Mouse (Mus musculus) kidney, embryonic 14.5 days (tissue): ENCODE measurements around the gene Clec4b2. TPM values are rescaled to one million over a fixed set of nuclear protein-coding genes. Genes with fewer than 3 reads are reported as not detected.

Source experiments
- polyA plus RNA-seq: library from polyadenylated mRNA; unstranded; fragments of >200 nt; fragmentation: Nextera tagmentation; extraction: Ambion mirVana; gene quantifications from 2 replicates; pipeline ENCODE4 v1.2.1, GENCODE M21; 2014

The Clec4b2 gene
- polyA plus RNA-seq, 1 experiment from 2014 or later: not detected

Other genes starting within 250 kb of the Clec4b2 start
- gene Clec4a3, start 220.4 kb upstream of the Clec4b2 start, polyA plus RNA-seq: 2.5 and 2.6 TPM in 2 replicates
- not detected in 2 replicates for gene Clec4a4, start 182.5 kb upstream of the Clec4b2 start, polyA plus RNA-seq
- gene Clec4b1, start 122.9 kb upstream of the Clec4b2 start, polyA plus RNA-seq: 0.34 TPM in 1 of 2 replicates, not detected in the other
- 1.9 and 3.2 TPM in 2 replicates for gene Clec4a2, start 66.5 kb upstream of the Clec4b2 start, polyA plus RNA-seq
- 2.0 and 2.2 TPM in 2 replicates for gene Clec4n, start 57.0 kb downstream of the Clec4b2 start, polyA plus RNA-seq
- gene Clec4d, start 89.2 kb downstream of the Clec4b2 start, polyA plus RNA-seq: 0.23 TPM in 1 of 2 replicates, not detected in the other
- 0.29 TPM in 1 of 2 replicates, not detected in the other for gene Clec4e, start 117.0 kb downstream of the Clec4b2 start, polyA plus RNA-seq
- gene Vmn2r19, start 135.4 kb downstream of the Clec4b2 start, polyA plus RNA-seq: not detected in 2 replicates
- gene Vmn2r20, start 245.2 kb downstream of the Clec4b2 start, polyA plus RNA-seq: not detected in 2 replicates